Mouse (Mus musculus): Measurements from ENCODE around the gene Dffb.

DNA sequence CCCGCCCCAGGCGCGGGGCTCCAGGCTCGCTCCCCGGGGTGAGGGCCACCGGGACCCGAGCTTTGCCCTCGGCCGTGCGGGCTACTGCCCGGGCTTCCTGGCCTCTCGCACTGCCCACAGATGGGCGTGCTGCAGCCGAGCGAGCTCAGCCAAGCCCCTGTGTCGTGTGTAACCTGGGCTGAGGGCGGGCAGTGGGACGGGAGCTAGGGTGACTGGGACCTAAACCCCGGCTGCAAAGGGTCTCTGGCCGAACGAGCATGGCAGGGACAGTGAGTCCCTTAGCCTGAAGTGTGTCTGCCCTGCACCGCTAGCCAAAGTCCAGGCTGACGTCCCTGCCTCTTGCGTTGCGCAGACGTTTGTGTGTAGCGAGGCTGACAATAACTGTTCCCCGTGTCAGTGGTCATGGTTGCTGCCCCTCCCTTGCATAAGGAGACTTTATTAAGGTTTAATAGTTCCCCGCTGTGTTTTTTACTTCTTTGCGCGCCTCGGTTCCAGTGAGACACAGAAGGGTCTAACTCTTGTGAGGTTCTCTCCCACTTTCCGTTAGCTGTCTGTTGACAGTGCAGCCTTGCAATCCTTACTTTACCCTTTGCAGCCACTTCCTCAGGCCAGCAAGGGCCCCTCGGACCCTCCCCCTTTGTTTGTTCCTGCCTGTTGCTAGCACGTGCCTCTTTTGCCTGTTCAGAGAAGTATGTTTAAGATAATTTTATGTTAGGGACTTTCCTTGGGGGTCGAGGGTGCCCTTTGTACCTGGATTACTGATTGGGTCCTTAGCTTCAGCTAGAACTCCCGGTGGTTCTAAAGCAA, 17.3 kb downstream of the Dffb start:
- no peak for TF ChIP-seq EP300 (IDR thresholded peaks at IDR 0.05; ENCODE audit: low read depth)
- TF ChIP-seq CTCF (IDR thresholded peaks at IDR 0.05; ENCODE audit: low read depth) = no peak

All from heart, postnatal 0 days (tissue).